Mouse (Mus musculus) thymus, adult 2 months (tissue): ENCODE results near the gene Dcaf15. TPM values are rescaled to one million over a fixed set of nuclear protein-coding genes. Genes with fewer than 3 reads are reported as not detected.

ENCODE experiments used
- DNase-seq: peaks from one replicate; pipeline ENCODE4 v3.0.0; 2021
- H3K27ac ChIP-seq: fragments of 200-500 bp; 2 replicates; pipeline ENCODE4 v1.5.1; 2012; ENCODE audit warnings: low read length, control low read depth; ENCODE audit not compliant: control insufficient read depth, insufficient read depth
- H3K27me3 ChIP-seq: fragments of 200-500 bp; 2 replicates; pipeline ENCODE4 v1.6.1; 2012; ENCODE audit warnings: mild to moderate bottlenecking, low read length, moderate library complexity, mixed read lengths; ENCODE audit not compliant: control insufficient read depth, insufficient read depth
- H3K36me3 ChIP-seq: fragments of 200-500 bp; 2 replicates; pipeline ENCODE4 v1.6.1; 2012; ENCODE audit warnings: mild to moderate bottlenecking, low read length, moderate library complexity; ENCODE audit not compliant: control insufficient read depth, insufficient read depth
- H3K4me1 ChIP-seq: fragments of 200-500 bp; replicated peaks from 2 replicates; pipeline ENCODE4 v1.6.1; 2012; ENCODE audit warnings: low read length; ENCODE audit not compliant: control insufficient read depth, insufficient read depth
- H3K4me3 ChIP-seq: fragments of 200-500 bp; 2 replicates; pipeline ENCODE4 v1.5.1; 2012; ENCODE audit warnings: mild to moderate bottlenecking, low read length, control low read depth, moderate library complexity; ENCODE audit not compliant: control insufficient read depth, insufficient read depth
- CTCF ChIP-seq: fragments of 200-500 bp; IDR thresholded peaks from 2 replicates; pipeline ENCODE4 v1.5.1; 2012; ENCODE audit warnings: mild to moderate bottlenecking, control low read depth, low read length, moderate library complexity, borderline replicate concordance; ENCODE audit not compliant: control insufficient read depth, poor library complexity, insufficient read depth; ENCODE audit errors: extremely low read depth
- POLR2A ChIP-seq: fragments of 200-500 bp; IDR thresholded peaks from 2 replicates; pipeline ENCODE4 v1.6.1; 2012; ENCODE audit warnings: mild to moderate bottlenecking, low read length, control low read depth, moderate library complexity; ENCODE audit not compliant: control insufficient read depth, poor library complexity, insufficient read depth; ENCODE audit errors: extremely low read depth
- WGBS: fragments of 180-500 bp; shearing (Covaris S2); methylation state at CpG from one replicate; pipeline ENCODE4 v1.1.7; 2018; 5-methylcytosine and 5-hydroxymethylcytosine counted together
- polyA plus RNA-seq: library from polyadenylated mRNA; depleted of rRNA; stranded (reverse); fragments of >200 nt; gene quantifications from 2 replicates; pipeline ENCODE4 v1.2.3, GENCODE M21; 2012

Dcaf15 gene
- polyA plus RNA-seq, 1 experiment = 190 TPM

GRCm38 (mm10) chr8:84089277-84089676 lies 15.3 kb downstream of the Dcaf15 start:
- DNase-seq = no peak
- Histone ChIP-seq H3K4me3 (no peak overlapping the region), H3K36me3 (peaks cover 33% of the 10 kb centered on the region), H3K27ac (no peak overlapping the region), H3K27me3 (no peaks in the 10 kb centered on the region), H3K4me1 (no peaks in the 10 kb centered on the region)
- no peak for TF ChIP-seq CTCF
- no peak for TF ChIP-seq POLR2A
- 95% methylated on average over 9 of the region's 9 CpGs for WGBS

GRCm38 (mm10) chr8:84087821-84088220 lies 16.7 kb downstream of the Dcaf15 start:
- Histone ChIP-seq H3K27me3 (no peaks in the 10 kb centered on the region), H3K27ac (no peak overlapping the region), H3K4me1 (no peaks in the 10 kb centered on the region), H3K4me3 (no peak overlapping the region), H3K36me3 (peaks cover 41% of the 10 kb centered on the region)
- no peak for TF ChIP-seq CTCF
- no peak for TF ChIP-seq POLR2A
- 97% methylated on average over 14 of the region's 14 CpGs for WGBS
- no peak for DNase-seq

- DNase-seq = no peak
- Histone ChIP-seq H3K27ac (no peak overlapping the region), H3K4me1 (no peaks in the 10 kb centered on the region), H3K27me3 (no peaks in the 10 kb centered on the region), H3K4me3 (no peak overlapping the region), H3K36me3 (peaks cover 48% of the 10 kb centered on the region)
- TF ChIP-seq CTCF = no peak
- TF ChIP-seq POLR2A = no peak
- 96% methylated on average over 7 of the region's 7 CpGs for WGBS
Measured at GRCm38 (mm10) chr8:84087156-84087555, 17.4 kb downstream of the Dcaf15 start.

GRCm38 (mm10) chr8:84084341-84085115 lies 20.0 kb downstream of the Dcaf15 start:
- no peak overlapping the region for H3K27ac ChIP-seq
- no peak for DNase-seq
- H3K4me1 ChIP-seq = no peaks in the 10 kb centered on the region
- peaks cover 57% of the 10 kb centered on the region for H3K36me3 ChIP-seq
- H3K4me3 ChIP-seq = no peak overlapping the region
- no peak for TF ChIP-seq POLR2A
- TF ChIP-seq CTCF = no peak
- 96% methylated on average over 42 of the region's 42 CpGs for WGBS
- no peaks in the 10 kb centered on the region for H3K27me3 ChIP-seq

- no peak overlapping the region for H3K4me3 ChIP-seq
- 86% methylated on average over 8 of the region's 8 CpGs for WGBS
- no peak for DNase-seq
- no peaks in the 10 kb centered on the region for H3K27me3 ChIP-seq
- no peak overlapping the region for H3K27ac ChIP-seq
- H3K36me3 ChIP-seq = peaks cover 51% of the 10 kb centered on the region
- H3K4me1 ChIP-seq = no peaks in the 10 kb centered on the region
- TF ChIP-seq POLR2A = no peak
- TF ChIP-seq CTCF = no peak
Measured at GRCm38 (mm10) chr8:84083829-84084241, 20.7 kb downstream of the Dcaf15 start.

GRCm38 (mm10) chr8:84079206-84079605 lies 25.4 kb downstream of the Dcaf15 start:
- peaks cover 33% of the 10 kb centered on the region for H3K36me3 ChIP-seq
- WGBS = 98% methylated on average over 5 of the region's 5 CpGs
- TF ChIP-seq CTCF = no peak
- TF ChIP-seq POLR2A = no peak
- no peaks in the 10 kb centered on the region for H3K27me3 ChIP-seq
- no peak for DNase-seq
- no peaks in the 10 kb centered on the region for H3K4me1 ChIP-seq
- H3K4me3 ChIP-seq = no peak overlapping the region
- no peak overlapping the region for H3K27ac ChIP-seq

- TF ChIP-seq CTCF = no peak
- TF ChIP-seq POLR2A = no peak
- DNase-seq = no peak
- Histone ChIP-seq H3K36me3 (peaks cover 13% of the 10 kb centered on the region), H3K4me1 (peaks cover 9% of the 10 kb centered on the region), H3K4me3 (no peak overlapping the region), H3K27ac (no peak overlapping the region), H3K27me3 (no peaks in the 10 kb centered on the region)
- 88% methylated on average over 3 of the region's 3 CpGs for WGBS
Measured at GRCm38 (mm10) chr8:84076849-84077248, 27.7 kb downstream of the Dcaf15 start.
